Comparison of ENCODE assay signal across 25 mouse cellular contexts in genomic region chr15:100280626-100281025, GRCm38 (mm10). TPM values are rescaled to one million over a fixed set of nuclear protein-coding genes. Genes with fewer than 3 reads are reported as not detected.
A peak's percentile ranks its signal among the peaks of the same experiment; 100 is the strongest.
DNase-seq lines count a peak whose midpoint lies in the region; ATAC-seq and TF ChIP-seq lines count a peak whose summit lies in the region.
"Had no signal": no experiment of that assay in that cellular context is flagged by ENCODE, and none has a peak within 500 bp of the region (broad histone marks: within the 10 kb centered on the region; RNA-seq: fewer than 3 reads in every experiment).

Gene Tmprss12 (plus strand): TSS chr15:100280837.

- H3K4me2 ChIP-seq in stomach, embryonic 14.5 days (replicated peaks; ENCODE audit: low read depth, low read length) = no peak within 1 kb of the TSS
- no peak within 1 kb of the TSS for H3K4me2 ChIP-seq in stomach, postnatal 0 days (replicated peaks; ENCODE audit: low read depth)
- H3K4me2 ChIP-seq in liver, embryonic 11.5 days = no peak within 1 kb of the TSS
- H3K4me2 ChIP-seq: embryonic facial prominence, embryonic 15.5 days; hindbrain, embryonic 12.5 days had no signal

- no peaks in the 10 kb centered on the region for H3K36me3 ChIP-seq in stomach, embryonic 14.5 days (ENCODE audit: control insufficient read depth, insufficient read depth, low read length)
- H3K36me3 ChIP-seq in stomach, postnatal 0 days (ENCODE audit: control insufficient read depth, insufficient read depth, low read length) = no peaks in the 10 kb centered on the region
- no peaks in the 10 kb centered on the region for H3K36me3 ChIP-seq in liver, embryonic 11.5 days (ENCODE audit: control insufficient read depth, insufficient read depth, low read length)
- H3K36me3 ChIP-seq: embryonic facial prominence, embryonic 15.5 days; forebrain, embryonic 10.5 days; hindbrain, embryonic 12.5 days had no signal

- H3K9ac ChIP-seq in stomach, embryonic 14.5 days (replicated peaks; ENCODE audit: low read depth, low read length) = no peak within 1 kb of the TSS
- H3K9ac ChIP-seq in stomach, postnatal 0 days (ENCODE audit: low read length) = no peak within 1 kb of the TSS
- H3K9ac ChIP-seq in liver, embryonic 11.5 days (ENCODE audit: low read depth, low read length) = no peak within 1 kb of the TSS
- H3K9ac ChIP-seq: embryonic facial prominence, embryonic 15.5 days; hindbrain, embryonic 12.5 days had no signal

- no peak within 1 kb of the TSS for H3K27ac ChIP-seq in stomach, embryonic 14.5 days (ENCODE audit: low read length)
- H3K27ac ChIP-seq in stomach, postnatal 0 days (replicated peaks) = no peak within 1 kb of the TSS
- H3K27ac ChIP-seq in liver, embryonic 11.5 days (ENCODE audit: low read depth, low read length) = no peak within 1 kb of the TSS
- H3K27ac ChIP-seq: embryonic facial prominence, embryonic 15.5 days; forebrain, embryonic 10.5 days; gastrocnemius, adult 2 months; hindbrain, embryonic 12.5 days had no signal

- H3K4me3 ChIP-seq in stomach, embryonic 14.5 days (ENCODE audit: low read depth, low read length) = no peak within 1 kb of the TSS
- H3K4me3 ChIP-seq in stomach, postnatal 0 days (ENCODE audit: low read depth, low read length) = no peak within 1 kb of the TSS
- no peak within 1 kb of the TSS for H3K4me3 ChIP-seq in liver, embryonic 11.5 days (ENCODE audit: low read depth, low read length)
- H3K4me3 ChIP-seq: embryonic facial prominence, embryonic 15.5 days; erythroblast, embryonic 14.5 days; forebrain, embryonic 10.5 days; gastrocnemius, adult 2 months; hindbrain, embryonic 12.5 days had no signal

- DNase-seq in stomach, postnatal 0 days (ENCODE audit: low spot score) = no peak
- DNase-seq in ES-CJ7 (ENCODE audit: low read depth, low spot score) (peak; percentile 69), ZHBTc4 (ENCODE audit: low read depth, low spot score) (peak; percentile 84)
- no peak for DNase-seq in thymus, postnatal 0 days (ENCODE audit: low spot score)
- DNase-seq in liver, embryonic 11.5 days (ENCODE audit: low spot score) = no peak
- DNase-seq: adrenal gland, postnatal 10 days; cerebellum, adult 11 months; cerebellum, adult 8-10 months; cerebellum, postnatal 14 days; embryo, embryonic 11 days; gastrocnemius, adult 2 months; gastrocnemius, postnatal 25 days; heart, postnatal 10 days; heart, postnatal 4 days had no signal

- H3K27me3 ChIP-seq in stomach, embryonic 14.5 days (ENCODE audit: control insufficient read depth, insufficient read depth, low read length) = no peaks in the 10 kb centered on the region
- H3K27me3 ChIP-seq in stomach, postnatal 0 days (ENCODE audit: control insufficient read depth, insufficient read depth, low read length) = no peaks in the 10 kb centered on the region
- H3K27me3 ChIP-seq in liver, embryonic 11.5 days (replicated peaks; ENCODE audit: control insufficient read depth, insufficient read depth, low read length) = no peaks in the 10 kb centered on the region
- H3K27me3 ChIP-seq: CH12.LX; embryonic facial prominence, embryonic 15.5 days; hindbrain, embryonic 12.5 days had no signal

- no peak for TF ChIP-seq CTCF in stomach, postnatal 0 days (IDR thresholded peaks at IDR 0.05; ENCODE audit: low read depth)

- ATAC-seq in stomach, embryonic 14.5 days (ENCODE audit: insufficient number of reproducible peaks, insufficient read depth, low FRiP score, low read depth) = 0 out of 2 replicates have a peak, but pooled peaks have one; percentile 23
- no peak for ATAC-seq in stomach, postnatal 0 days (ENCODE audit: low FRiP score, low TSS enrichment)
- ATAC-seq in liver, embryonic 11.5 days (replicated peaks; ENCODE audit: low FRiP score) = no peak
- ATAC-seq: forebrain, embryonic 14.5 days; hindbrain, embryonic 16.5 days had no signal

- WGBS in stomach, embryonic 14.5 days = 94% methylated on average over 20 of the region's 20 CpGs
- 98% methylated on average over 20 of the region's 20 CpGs for WGBS in stomach, postnatal 0 days
- WGBS in liver, embryonic 11.5 days = 97% methylated on average over 20 of the region's 20 CpGs

- no peaks in the 10 kb centered on the region for H3K4me1 ChIP-seq in stomach, embryonic 14.5 days (ENCODE audit: control insufficient read depth, insufficient read depth, low read length)
- no peaks in the 10 kb centered on the region for H3K4me1 ChIP-seq in stomach, postnatal 0 days (replicated peaks; ENCODE audit: control insufficient read depth, insufficient read depth)
- H3K4me1 ChIP-seq in liver, embryonic 11.5 days (replicated peaks; ENCODE audit: control insufficient read depth, insufficient read depth, low read length) = no peaks in the 10 kb centered on the region
- H3K4me1 ChIP-seq: embryonic facial prominence, embryonic 15.5 days; forebrain, embryonic 10.5 days; hindbrain, embryonic 12.5 days had no signal

- H3K9me3 ChIP-seq in stomach, embryonic 14.5 days (ENCODE audit: control insufficient read depth, low read depth, low read length) = peaks cover 4% of the 10 kb centered on the region; the same call in 1 of the 2 replicates
- no peaks in the 10 kb centered on the region for H3K9me3 ChIP-seq in stomach, postnatal 0 days (ENCODE audit: control insufficient read depth, low read length)
- H3K9me3 ChIP-seq in liver, embryonic 11.5 days (ENCODE audit: control insufficient read depth, low read length) = no peaks in the 10 kb centered on the region
- H3K9me3 ChIP-seq: embryonic facial prominence, embryonic 15.5 days; hindbrain, embryonic 12.5 days had no signal

- TF ChIP-seq EP300 in stomach, postnatal 0 days (optimal IDR thresholded peaks at IDR 0.05) = no peak

RNA-seq across cellular contexts. Expression of gene Tmprss12, which starts in this region (rescaled TPM):
- 0.17 and 0.25 TPM in 2 replicates for polyA plus RNA-seq in stomach, embryonic 14.5 days (2014; fragmentation: Nextera tagmentation; extraction: Ambion mirVana)
- polyA plus RNA-seq in stomach, postnatal 0 days (2015; fragmentation: Nextera tagmentation; extraction: Ambion mirVana) = 0.11 TPM in 1 of 2 replicates, not detected in the other
- not detected in 2 replicates for polyA plus RNA-seq in thymus, postnatal 0 days (2015; fragmentation: Nextera tagmentation; extraction: Ambion mirVana)
- polyA plus RNA-seq in liver, embryonic 11.5 days (2014; fragmentation: Nextera tagmentation; extraction: Ambion mirVana) = not detected in 2 replicates
- polyA plus RNA-seq: brain, embryonic 14.5 days; embryonic facial prominence, embryonic 11.5 days; embryonic facial prominence, embryonic 15.5 days; erythroblast, embryonic 14.5 days; forebrain, embryonic 10.5 days; forebrain, embryonic 14.5 days; heart, embryonic 14.5 days; hindbrain, embryonic 12.5 days; hindbrain, embryonic 16.5 days had no signal

Comparison
In these comparisons a context has a peak if more than half of its experiments do, and no peak if none do; other contexts are left out.
1. Peak in ATAC-seq in stomach, embryonic 14.5 days; RNA of the gene not detected or under 1 TPM.
2. DNase-seq: peak in ES-CJ7 (single experiment) and ZHBTc4 (single experiment); none in stomach, postnatal 0 days (single experiment), thymus, postnatal 0 days (single experiment) and liver, embryonic 11.5 days (single experiment).